Mouse (Mus musculus): ENCODE results near the gene Fuca1.
"Not testable (repeated sequence)": the region's sequence is repeated elsewhere in the genome, so short reads cannot be mapped to it uniquely, and the experiment has no call there.

The Fuca1 gene

GRCm38 (mm10) chr4:135953179-135953578, 32.6 kb downstream of the Fuca1 start:
- no peak for DNase-seq (ENCODE audit: low spot score)

- DNase-seq (ENCODE audit: low spot score) = peak; percentile 78
These were observed 33.7 kb downstream of the Fuca1 start for GRCm38 (mm10) chr4:135954241-135954640.

GRCm38 (mm10) chr4:135955886-135956285, 35.4 kb downstream of the Fuca1 start:
- no peak for DNase-seq (ENCODE audit: low spot score)

- DNase-seq (ENCODE audit: low spot score) = no peak
These were observed 37.8 kb downstream of the Fuca1 start for GRCm38 (mm10) chr4:135958354-135958753.

- peak; percentile 88 for DNase-seq (ENCODE audit: low spot score)
These were observed 40.2 kb downstream of the Fuca1 start for GRCm38 (mm10) chr4:135960717-135961116.

- no peak for DNase-seq (ENCODE audit: low spot score)
These were observed 41.2 kb downstream of the Fuca1 start for GRCm38 (mm10) chr4:135961709-135962108.

- no peak for DNase-seq (ENCODE audit: low spot score)
These were observed 41.7 kb downstream of the Fuca1 start for GRCm38 (mm10) chr4:135962198-135962597.

- DNase-seq (ENCODE audit: low spot score) = no peak
These were observed 42.4 kb downstream of the Fuca1 start for GRCm38 (mm10) chr4:135962946-135963345.

- peak; percentile 93 for DNase-seq (ENCODE audit: low spot score)
These were observed 43.1 kb downstream of the Fuca1 start, which contains the start of gene Gale for GRCm38 (mm10) chr4:135963457-135964193. TSS of gene Gale (plus strand) at chr4:135963727.

- DNase-seq (ENCODE audit: low spot score) = peak; percentile 58
These were observed 43.9 kb downstream of the Fuca1 start for GRCm38 (mm10) chr4:135964426-135964825.

- DNase-seq (ENCODE audit: low spot score) = no peak
These were observed 44.6 kb downstream of the Fuca1 start for GRCm38 (mm10) chr4:135965113-135965512.

- no peak for DNase-seq (ENCODE audit: low spot score)
These were observed 45.7 kb downstream of the Fuca1 start for GRCm38 (mm10) chr4:135966283-135966682.

- no peak for DNase-seq (ENCODE audit: low spot score)
These were observed 46.7 kb downstream of the Fuca1 start for GRCm38 (mm10) chr4:135967086-135967760.

GRCm38 (mm10) chr4:135968271-135968869, 47.8 kb downstream of the Fuca1 start:
- DNase-seq (ENCODE audit: low spot score) = no peak

- no peak for DNase-seq (ENCODE audit: low spot score)
These were observed 48.7 kb downstream of the Fuca1 start for GRCm38 (mm10) chr4:135969070-135969750.

GRCm38 (mm10) chr4:135970585-135970984, 50.0 kb downstream of the Fuca1 start:
- DNase-seq (ENCODE audit: low spot score) = no peak

- DNase-seq (ENCODE audit: low spot score) = no peak
These were observed 51.4 kb downstream of the Fuca1 start for GRCm38 (mm10) chr4:135971805-135972555.

- DNase-seq (ENCODE audit: low spot score) = peak; percentile 90
These were observed 52.0 kb downstream of the Fuca1 start, which contains the start of gene Lypla2 for GRCm38 (mm10) chr4:135972556-135972906. TSS of gene Lypla2 (minus strand) at chr4:135972626.

- DNase-seq (ENCODE audit: low spot score) = no peak
These were observed 52.6 kb downstream of the Fuca1 start for GRCm38 (mm10) chr4:135972911-135973811.

GRCm38 (mm10) chr4:135976146-135976545, 55.6 kb downstream of the Fuca1 start:
- no peak for DNase-seq (ENCODE audit: low spot score)

- not testable (repeated sequence) for DNase-seq (ENCODE audit: low spot score)
These were observed 59.7 kb downstream of the Fuca1 start for GRCm38 (mm10) chr4:135980223-135980622.

All from layer of hippocampus, adult 11-12 months (tissue).